Mouse (Mus musculus): ENCODE measurements around the gene Mipep.

DNA sequence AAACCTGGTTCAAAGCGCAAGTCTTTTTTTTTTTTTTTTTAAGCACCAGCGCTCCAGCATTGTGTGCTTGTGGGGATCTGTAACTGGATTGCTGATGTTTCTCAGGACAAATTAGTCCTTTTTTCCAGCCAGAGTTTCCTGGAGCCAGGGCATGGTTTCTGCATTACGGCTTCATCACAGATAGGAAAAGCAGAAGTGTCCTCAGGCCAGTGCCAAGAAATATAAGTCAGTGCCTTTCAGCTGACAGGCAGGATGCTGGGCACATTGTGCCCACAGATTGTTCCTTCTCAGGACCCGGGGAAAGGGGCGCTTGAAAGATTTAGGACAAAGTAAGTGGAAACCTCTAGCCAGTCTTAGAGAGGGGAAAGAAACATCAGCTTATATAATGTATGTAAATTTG, 20.6 kb upstream of the Mipep start:
- TF ChIP-seq EP300 (IDR thresholded peaks at IDR 0.05; ENCODE audit: low read depth) (no peak), CTCF (IDR thresholded peaks at IDR 0.05; ENCODE audit: low read depth) (no peak)
